Mouse (Mus musculus) testis, adult 10 weeks (tissue): ENCODE data around the gene Sprr2a2. TPM values are rescaled to one million over a fixed set of nuclear protein-coding genes. Genes with fewer than 3 reads are reported as not detected.

Experiments
- polyA plus RNA-seq: library from polyadenylated mRNA; stranded (reverse); fragments of 350-450 nt; fragmentation: Illumina TruSeq; extraction: RNeasy Lipid Tissue Mini Kit (QIAGEN cat#74804); gene quantifications from one replicate; pipeline ENCODE4 v1.2.3, GENCODE M21; 2014; ENCODE audit warnings: low read depth, low replicate concordance

Sprr2a2 gene
- polyA plus RNA-seq: 0.07 TPM

GRCm38 (mm10) chr3:92215569-92215968 is at the start of gene Sprr2a2, which contains the start of gene Sprr2a1:
Gene Sprr2a2 (plus strand): TSS chr3:92215920.
Gene Sprr2a1 (plus strand): TSS chr3:92215799.

GRCm38 (mm10) chr3:92285101-92285500 is 69.4 kb downstream of the Sprr2a2 start, which contains the start of gene Sprr2a3:
Gene Sprr2a3 (plus strand): TSS chr3:92285417.

Other genes starting within 250 kb of the Sprr2a2 start
- gene Pglyrp3, start 201.3 kb upstream of the Sprr2a2 start, polyA plus RNA-seq: not detected
- not detected for gene Lor, start 132.8 kb upstream of the Sprr2a2 start, polyA plus RNA-seq
- 2.9 TPM for gene Prr9, start 92.0 kb upstream of the Sprr2a2 start, polyA plus RNA-seq
- gene Lelp1, start 73.2 kb upstream of the Sprr2a2 start, polyA plus RNA-seq: 258 TPM
- not detected for gene Sprr2a1, start 121 bp upstream of the Sprr2a2 start, polyA plus RNA-seq
- not detected for gene Sprr2a3, start 69.5 kb downstream of the Sprr2a2 start, polyA plus RNA-seq
- gene Sprr2b, start 100.7 kb downstream of the Sprr2a2 start, polyA plus RNA-seq: not detected
- gene Sprr2d, start 123.2 kb downstream of the Sprr2a2 start, polyA plus RNA-seq: not detected
- gene Sprr2e, start 136.2 kb downstream of the Sprr2a2 start, polyA plus RNA-seq: not detected
- not detected for gene Sprr2f, start 149.3 kb downstream of the Sprr2a2 start, polyA plus RNA-seq
- not detected for gene Sprr2h, start 169.8 kb downstream of the Sprr2a2 start, polyA plus RNA-seq
- gene Sprr2i, start 192.1 kb downstream of the Sprr2a2 start, polyA plus RNA-seq: not detected
- not detected for gene Sprr2j-ps, start 202.2 kb downstream of the Sprr2a2 start, polyA plus RNA-seq
- 5.4 TPM for gene Gm9774, start 213.5 kb downstream of the Sprr2a2 start, polyA plus RNA-seq
- gene Sprr2k, start 216.7 kb downstream of the Sprr2a2 start, polyA plus RNA-seq: not detected
- gene Sprr1b, start 222.9 kb downstream of the Sprr2a2 start, polyA plus RNA-seq: not detected
- not detected for gene Sprr3, start 242.8 kb downstream of the Sprr2a2 start, polyA plus RNA-seq